Mouse (Mus musculus): ENCODE data around the gene Fam166a.

DNA sequence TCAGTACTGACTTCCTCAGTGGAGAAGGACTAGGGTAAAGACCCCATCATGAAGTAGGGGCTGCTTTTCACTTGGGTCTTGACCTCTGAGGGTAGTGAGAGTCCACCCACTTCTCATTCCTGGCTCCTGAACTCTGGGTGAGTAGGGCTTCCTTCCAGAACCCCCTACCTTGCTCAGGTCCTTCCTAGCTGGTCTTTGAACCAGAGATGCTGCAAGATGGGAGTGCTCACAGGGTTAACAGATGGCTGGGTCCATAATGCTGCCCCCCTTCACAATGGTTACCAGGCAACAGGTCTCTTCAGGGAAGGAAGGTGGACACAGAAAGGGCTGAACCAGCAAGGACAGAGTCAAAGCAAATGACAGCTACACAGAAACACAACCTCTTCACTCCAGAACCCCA lies at the start of gene Fam166a:
- TF ChIP-seq CTCF (IDR thresholded peaks at IDR 0.05; ENCODE audit: borderline replicate concordance, extremely low read depth, insufficient read depth, insufficient read length) (no peak), POLR2A (IDR thresholded peaks at IDR 0.05; ENCODE audit: borderline replicate concordance, extremely low read depth, insufficient read depth, insufficient read length, poor library complexity, severe bottlenecking) (no peak)

All from brain, embryonic 14.5 days (tissue).